10 mouse cellular contexts compared by ENCODE assay signal in the genomic region with DNA sequence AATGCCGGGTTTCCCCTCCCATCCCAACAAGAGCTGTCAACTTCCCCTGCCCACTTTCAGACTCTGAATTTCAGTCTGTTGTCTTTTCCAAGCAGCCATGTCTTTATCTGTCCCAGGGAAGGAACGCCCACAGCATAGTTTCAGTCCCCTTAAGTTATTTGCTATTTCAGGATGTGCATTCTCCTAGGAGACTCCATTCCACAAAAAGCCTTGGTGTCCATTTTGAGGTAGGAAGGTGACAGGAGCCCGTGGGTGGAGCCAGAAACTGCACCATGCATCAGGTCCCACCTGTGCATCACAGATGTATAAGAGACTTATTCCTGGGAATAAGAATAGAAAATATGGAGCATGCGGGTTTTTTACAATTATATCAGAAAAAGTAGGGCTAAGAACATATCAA.
"Had no signal": no experiment of that assay in that cellular context is flagged by ENCODE, and none has a peak within 500 bp of the region (broad histone marks: within the 10 kb centered on the region; RNA-seq: fewer than 3 reads in every experiment).

No protein-coding gene starts in this region.

- DNase-seq: kidney, adult 2 months; kidney, postnatal 4 days; liver; lung, adult 18-20 months; lung, postnatal 10 days; lung, postnatal 36 days; midbrain, embryonic 14.5 days; thymus, adult 2 months; thymus, postnatal 14 days; thymus, postnatal 4 days had no signal
